Mouse (Mus musculus): ENCODE data around the gene Olfr1360.

Gene Olfr1360

GRCm38 (mm10) chr13:21663286-21663685 lies 13.9 kb downstream of the Olfr1360 start, which contains the start of gene Olfr1361:
Olfr1361 (minus strand) TSS chr13:21663386.
- no peak for DNase-seq (ENCODE audit: low spot score in 2 of 2)

- no peak for DNase-seq (ENCODE audit: low spot score in 2 of 2)
Observed at GRCm38 (mm10) chr13:21642418-21642817, 34.8 kb downstream of the Olfr1360 start, which contains the start of gene Olfr11. Olfr11 (minus strand) TSS chr13:21642518.
